In the genomic region with DNA sequence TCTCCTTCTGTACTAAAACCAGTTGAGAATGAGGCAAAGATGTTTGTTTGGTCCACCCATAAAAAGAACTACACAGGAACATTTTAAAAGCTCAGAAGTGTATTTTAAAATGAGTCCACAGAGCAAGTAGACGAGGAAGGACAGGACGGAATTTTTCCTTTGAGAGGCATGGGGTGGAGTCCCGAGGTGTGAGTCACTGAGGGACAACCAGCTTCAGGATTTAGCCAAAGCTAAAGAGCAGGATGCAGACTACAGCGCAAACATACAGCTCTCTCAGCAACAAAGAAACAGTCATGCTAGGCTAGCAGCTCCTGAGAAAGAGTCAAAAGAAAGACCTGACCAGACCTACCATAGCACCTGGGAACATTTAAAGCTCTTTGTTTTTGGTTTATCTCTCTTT, we compare ENCODE assay signal across 25 mouse cellular contexts. TPM values are rescaled to one million over a fixed set of nuclear protein-coding genes. Genes with fewer than 3 reads are reported as not detected.
DNase-seq lines count a peak whose midpoint lies in the region; ATAC-seq and TF ChIP-seq lines count a peak whose summit lies in the region.
"Had no signal": no experiment of that assay in that cellular context is flagged by ENCODE, and none has a peak within 500 bp of the region (broad histone marks: within the 10 kb centered on the region; RNA-seq: fewer than 3 reads in every experiment).

No protein-coding gene starts in this region.

- H3K79me2 ChIP-seq in myocyte (ENCODE audit: control insufficient read depth, insufficient read depth): peaks cover 79% of the 10 kb centered on the region

- intact Hi-C loops in gastrocnemius, adult 2 months (cut with DNase I): loop anchor here (10.0 kb wide), 1 partner anchor 387 kb away; the partner anchor contains the start of gene Asb14

- no peak for ATAC-seq in cerebellum, adult (ENCODE audit: insufficient number of reproducible peaks, low FRiP score, low TSS enrichment)
- ATAC-seq: intestine, embryonic 15.5 days had no signal

- peak overlapping the region; percentile 67 for H3K27ac ChIP-seq in gastrocnemius, adult 2 months
- H3K27ac ChIP-seq: embryonic facial prominence, embryonic 15.5 days; forebrain, embryonic 10.5 days; heart, adult 2 months; hindbrain, embryonic 15.5 days; intestine, embryonic 15.5 days; liver, embryonic 14.5 days; neural tube, embryonic 12.5 days had no signal

- no peak for DNase-seq in gastrocnemius, adult 2 months
- no peak for DNase-seq in gastrocnemius, postnatal 4 days (ENCODE audit: low spot score in 2 of 2)
- peak; percentile 79 for DNase-seq in 3T3-L1 (ENCODE audit: low read depth, low spot score)
- peak; percentile 48 for DNase-seq in adrenal gland, postnatal 10 days
- DNase-seq in frontal cortex, postnatal 10 days (ENCODE audit: low spot score in 2 of 2): no peak
- DNase-seq in layer of hippocampus, adult 9-10 months (ENCODE audit: low spot score): no peak
- DNase-seq: cerebellum, adult 11 months; cerebellum, postnatal 36 days; gastrocnemius, postnatal 14 days; heart, adult 2 months; heart, postnatal 4 days; kidney, postnatal 4 days; layer of hippocampus, postnatal 36 days; right cerebral cortex, adult 18-20 months; thymus, postnatal 36 days had no signal

- no peaks in the 10 kb centered on the region for H3K27me3 ChIP-seq in myocyte (ENCODE audit: control insufficient read depth, insufficient read depth, insufficient read length)
- H3K27me3 ChIP-seq: embryonic facial prominence, embryonic 15.5 days; heart, embryonic 15.5 days; hindbrain, embryonic 15.5 days; intestine, embryonic 15.5 days; neural tube, embryonic 12.5 days had no signal

- H3K4me3 ChIP-seq in gastrocnemius, adult 2 months: no peak overlapping the region
- H3K4me3 ChIP-seq in myocyte: no peak overlapping the region
- H3K4me3 ChIP-seq: embryonic facial prominence, embryonic 15.5 days; forebrain, embryonic 10.5 days; heart, adult 2 months; heart, embryonic 15.5 days; hindbrain, embryonic 15.5 days; intestine, embryonic 15.5 days; neural tube, embryonic 12.5 days had no signal

- no peak overlapping the region for H3ac ChIP-seq in myocyte (ENCODE audit: control insufficient read depth, insufficient read length)

- TF ChIP-seq CTCF in gastrocnemius, adult 2 months (IDR thresholded peaks at IDR 0.05): no peak

- H3K36me3 ChIP-seq in myocyte (ENCODE audit: control insufficient read depth, insufficient read depth): no peaks in the 10 kb centered on the region
- H3K36me3 ChIP-seq: embryonic facial prominence, embryonic 15.5 days; heart, embryonic 15.5 days; hindbrain, embryonic 15.5 days; intestine, embryonic 15.5 days; neural tube, embryonic 12.5 days had no signal

- no peak for TF ChIP-seq POLR2A in myocyte (IDR thresholded peaks at IDR 0.05; ENCODE audit: insufficient read length, low read depth)

- peak overlapping the region; percentile 67 for H3K4me2 ChIP-seq in myocyte (ENCODE audit: low read depth)
- H3K4me2 ChIP-seq: embryonic facial prominence, embryonic 15.5 days; heart, embryonic 15.5 days; hindbrain, embryonic 15.5 days; intestine, embryonic 15.5 days; midbrain, embryonic 11.5 days; neural tube, embryonic 12.5 days had no signal

TF ChIP-seq in myocyte, 11 proteins besides CTCF, POLR2A, EP300 and RAD21:
- TF ChIP-seq MAX (IDR thresholded peaks at IDR 0.05; ENCODE audit: low read depth) (no peak), TCF12 (IDR thresholded peaks at IDR 0.05; ENCODE audit: insufficient read depth, poor library complexity, severe bottlenecking) (no peak), CEBPB (IDR thresholded peaks at IDR 0.05; ENCODE audit: insufficient read depth, poor library complexity, severe bottlenecking) (no peak)
TF ChIP-seq in myocyte: peak in this region for 0.

RNA-seq across cellular contexts. Expression of gene Slmap, which starts 27.4 kb away (rescaled TPM):
- total RNA-seq in gastrocnemius, adult 2 months (2021): 100 to 1,000 TPM in 1 of 2 experiments, 10 to 100 TPM in 1; 65.4 to 115 TPM
- 100 to 1,000 TPM in 1 of 2 experiments, 10 to 100 TPM in 1; 94.8 to 116 TPM for total RNA-seq in gastrocnemius, postnatal 4 days (2021)
- 100 to 1,000 TPM in 1 of 2 experiments, 10 to 100 TPM in 1; 96.7 to 114 TPM for total RNA-seq in adrenal gland, postnatal 10 days (2021)
- polyA plus RNA-seq in myocyte (2012; fragmentation: generic; extraction: Trizol): 15.5 TPM

Comparison
In these comparisons a context has a peak if more than half of its experiments do, and no peak if none do; other contexts are left out.
1. DNase-seq: peak in 3T3-L1 (single experiment) and adrenal gland, postnatal 10 days (single experiment); none in gastrocnemius, adult 2 months (single experiment), gastrocnemius, postnatal 4 days (0 of 2), frontal cortex, postnatal 10 days (0 of 2) and layer of hippocampus, adult 9-10 months (single experiment).